Mouse (Mus musculus): ENCODE measurements around the gene Tshb. TPM values are rescaled to one million over a fixed set of nuclear protein-coding genes. Genes with fewer than 3 reads are reported as not detected.

The Tshb gene
- 0.10 TPM in 2 replicates for polyA plus RNA-seq (2016; fragmentation: Nextera tagmentation; extraction: Ambion mirVana)

GRCm38 (mm10) chr3:102782618-102783017 lies at the start of gene Tshb:
Tshb (minus strand) TSS chr3:102782718.
- Histone ChIP-seq H3K9me3 (no peaks in the 10 kb centered on the region), H3K4me3 (no peak within 1 kb of the TSS), H3K27me3 (ENCODE audit: insufficient read depth, poor library complexity, severe bottlenecking) (no peaks in the 10 kb centered on the region), H3K27ac (no peak within 1 kb of the TSS), H3K36me3 (no peaks in the 10 kb centered on the region), H3K4me1 (no peaks in the 10 kb centered on the region)
- DNase-seq (ENCODE audit: low spot score), result no peak
- WGBS, result 78% methylated on average over 2 of the region's 2 CpGs

GRCm38 (mm10) chr3:102803937-102804336 lies 21.4 kb upstream of the Tshb start:
- H3K27ac ChIP-seq, result no peak overlapping the region
- no peaks in the 10 kb centered on the region for H3K27me3 ChIP-seq (ENCODE audit: insufficient read depth, poor library complexity, severe bottlenecking)
- DNase-seq (ENCODE audit: low spot score), result no peak
- H3K36me3 ChIP-seq, result no peaks in the 10 kb centered on the region
- WGBS, result 2% methylated on average over 3 of the region's 3 CpGs
- no peaks in the 10 kb centered on the region for H3K4me1 ChIP-seq
- H3K9me3 ChIP-seq, result no peaks in the 10 kb centered on the region
- H3K4me3 ChIP-seq, result no peak overlapping the region

- 30% methylated on average over 4 of the region's 4 CpGs for WGBS
- no peaks in the 10 kb centered on the region for H3K27me3 ChIP-seq (ENCODE audit: insufficient read depth, poor library complexity, severe bottlenecking)
- DNase-seq (ENCODE audit: low spot score), result no peak
- H3K4me3 ChIP-seq, result no peak overlapping the region
- H3K4me1 ChIP-seq, result no peaks in the 10 kb centered on the region
- no peaks in the 10 kb centered on the region for H3K9me3 ChIP-seq
- H3K36me3 ChIP-seq, result no peaks in the 10 kb centered on the region
- H3K27ac ChIP-seq, result no peak overlapping the region
Measured at GRCm38 (mm10) chr3:102787369-102787768, 4.9 kb upstream of the Tshb start.

GRCm38 (mm10) chr3:102773018-102773417 lies 9.5 kb downstream of the Tshb start:
- Histone ChIP-seq H3K27ac (no peak overlapping the region), H3K4me1 (no peaks in the 10 kb centered on the region), H3K27me3 (ENCODE audit: insufficient read depth, poor library complexity, severe bottlenecking) (no peaks in the 10 kb centered on the region), H3K9me3 (no peaks in the 10 kb centered on the region), H3K36me3 (peaks cover 7% of the 10 kb centered on the region; the same call in 1 of the 2 replicates), H3K4me3 (no peak overlapping the region)
- 81% methylated on average over 4 of the region's 4 CpGs for WGBS
- DNase-seq (ENCODE audit: low spot score), result no peak

GRCm38 (mm10) chr3:102764850-102765249 lies 17.7 kb downstream of the Tshb start:
- Histone ChIP-seq H3K27ac (no peak overlapping the region), H3K4me1 (peaks cover 16% of the 10 kb centered on the region), H3K36me3 (peaks cover 54% of the 10 kb centered on the region), H3K27me3 (ENCODE audit: insufficient read depth, poor library complexity, severe bottlenecking) (no peaks in the 10 kb centered on the region), H3K9me3 (no peaks in the 10 kb centered on the region), H3K4me3 (no peak overlapping the region)
- WGBS, result 49% methylated on average over 7 of the region's 7 CpGs
- DNase-seq (ENCODE audit: low spot score), result peak; percentile 66

GRCm38 (mm10) chr3:102763713-102764400 lies 18.7 kb downstream of the Tshb start:
- WGBS, result 21% methylated on average over 10 of the region's 10 CpGs
- Histone ChIP-seq H3K4me3 (no peak overlapping the region), H3K9me3 (no peaks in the 10 kb centered on the region), H3K27me3 (ENCODE audit: insufficient read depth, poor library complexity, severe bottlenecking) (no peaks in the 10 kb centered on the region), H3K27ac (peak overlapping the region; percentile 59; the same call in 1 of the 2 replicates), H3K36me3 (peaks cover 60% of the 10 kb centered on the region), H3K4me1 (peaks cover 16% of the 10 kb centered on the region)
- peak; percentile 74 for DNase-seq (ENCODE audit: low spot score)

GRCm38 (mm10) chr3:102762388-102762787 lies 20.1 kb downstream of the Tshb start:
- no peaks in the 10 kb centered on the region for H3K27me3 ChIP-seq (ENCODE audit: insufficient read depth, poor library complexity, severe bottlenecking)
- no peak overlapping the region for H3K4me3 ChIP-seq
- DNase-seq (ENCODE audit: low spot score), result peak; percentile 58
- H3K9me3 ChIP-seq, result no peaks in the 10 kb centered on the region
- peaks cover 26% of the 10 kb centered on the region for H3K4me1 ChIP-seq
- peaks cover 61% of the 10 kb centered on the region for H3K36me3 ChIP-seq
- WGBS, result 33% methylated on average over 3 of the region's 3 CpGs
- no peak overlapping the region for H3K27ac ChIP-seq

GRCm38 (mm10) chr3:102760236-102760635 lies 22.3 kb downstream of the Tshb start:
- no peaks in the 10 kb centered on the region for H3K27me3 ChIP-seq (ENCODE audit: insufficient read depth, poor library complexity, severe bottlenecking)
- H3K27ac ChIP-seq, result peak overlapping the region; percentile 6; the same call in 1 of the 2 replicates
- H3K9me3 ChIP-seq, result no peaks in the 10 kb centered on the region
- H3K36me3 ChIP-seq, result peaks cover 42% of the 10 kb centered on the region
- H3K4me1 ChIP-seq, result peaks cover 48% of the 10 kb centered on the region
- no peak overlapping the region for H3K4me3 ChIP-seq
- DNase-seq (ENCODE audit: low spot score), result peak; percentile 63
- WGBS, result 80% methylated on average over 3 of the region's 3 CpGs

GRCm38 (mm10) chr3:102757019-102757418 lies 25.5 kb downstream of the Tshb start:
- DNase-seq (ENCODE audit: low spot score), result no peak
- no peaks in the 10 kb centered on the region for H3K9me3 ChIP-seq
- H3K36me3 ChIP-seq, result peaks cover 56% of the 10 kb centered on the region
- peaks cover 39% of the 10 kb centered on the region for H3K4me1 ChIP-seq
- H3K27me3 ChIP-seq (ENCODE audit: insufficient read depth, poor library complexity, severe bottlenecking), result no peaks in the 10 kb centered on the region
- no peak overlapping the region for H3K4me3 ChIP-seq
- WGBS, result 56% methylated on average over 6 of the region's 6 CpGs
- peak overlapping the region; percentile 60 for H3K27ac ChIP-seq

- Histone ChIP-seq H3K9me3 (no peaks in the 10 kb centered on the region), H3K4me1 (peaks cover 40% of the 10 kb centered on the region), H3K36me3 (peaks cover 56% of the 10 kb centered on the region), H3K27ac (peak overlapping the region; percentile 72; the same call in 1 of the 2 replicates), H3K4me3 (no peak overlapping the region), H3K27me3 (ENCODE audit: insufficient read depth, poor library complexity, severe bottlenecking) (no peaks in the 10 kb centered on the region)
- no peak for DNase-seq (ENCODE audit: low spot score)
- WGBS, result 8% methylated on average over 1 of the region's 1 CpGs
Measured at GRCm38 (mm10) chr3:102755801-102756200, 26.7 kb downstream of the Tshb start.

GRCm38 (mm10) chr3:102752457-102752856 lies 30.1 kb downstream of the Tshb start:
- no peak for DNase-seq (ENCODE audit: low spot score)
- H3K4me3 ChIP-seq, result no peak overlapping the region
- no peaks in the 10 kb centered on the region for H3K9me3 ChIP-seq
- H3K27me3 ChIP-seq (ENCODE audit: insufficient read depth, poor library complexity, severe bottlenecking), result no peaks in the 10 kb centered on the region
- peaks cover 43% of the 10 kb centered on the region for H3K4me1 ChIP-seq
- H3K36me3 ChIP-seq, result peaks cover 43% of the 10 kb centered on the region
- H3K27ac ChIP-seq, result no peak overlapping the region
- 60% methylated on average over 5 of the region's 5 CpGs for WGBS

GRCm38 (mm10) chr3:102752053-102752452 lies 30.5 kb downstream of the Tshb start:
- H3K27ac ChIP-seq, result no peak overlapping the region
- H3K4me1 ChIP-seq, result peaks cover 39% of the 10 kb centered on the region
- H3K4me3 ChIP-seq, result no peak overlapping the region
- H3K9me3 ChIP-seq, result no peaks in the 10 kb centered on the region
- peaks cover 43% of the 10 kb centered on the region for H3K36me3 ChIP-seq
- H3K27me3 ChIP-seq (ENCODE audit: insufficient read depth, poor library complexity, severe bottlenecking), result no peaks in the 10 kb centered on the region
- WGBS, result 90% methylated on average over 4 of the region's 4 CpGs
- DNase-seq (ENCODE audit: low spot score), result no peak

GRCm38 (mm10) chr3:102751536-102751935 lies 31.0 kb downstream of the Tshb start:
- H3K4me3 ChIP-seq, result no peak overlapping the region
- H3K27me3 ChIP-seq (ENCODE audit: insufficient read depth, poor library complexity, severe bottlenecking), result no peaks in the 10 kb centered on the region
- 76% methylated on average over 3 of the region's 3 CpGs for WGBS
- H3K36me3 ChIP-seq, result peaks cover 43% of the 10 kb centered on the region
- DNase-seq (ENCODE audit: low spot score), result peak; percentile 47
- peaks cover 35% of the 10 kb centered on the region for H3K4me1 ChIP-seq
- no peak overlapping the region for H3K27ac ChIP-seq
- no peaks in the 10 kb centered on the region for H3K9me3 ChIP-seq
